Mouse (Mus musculus): Measurements from ENCODE around the gene Uck1.

DNA sequence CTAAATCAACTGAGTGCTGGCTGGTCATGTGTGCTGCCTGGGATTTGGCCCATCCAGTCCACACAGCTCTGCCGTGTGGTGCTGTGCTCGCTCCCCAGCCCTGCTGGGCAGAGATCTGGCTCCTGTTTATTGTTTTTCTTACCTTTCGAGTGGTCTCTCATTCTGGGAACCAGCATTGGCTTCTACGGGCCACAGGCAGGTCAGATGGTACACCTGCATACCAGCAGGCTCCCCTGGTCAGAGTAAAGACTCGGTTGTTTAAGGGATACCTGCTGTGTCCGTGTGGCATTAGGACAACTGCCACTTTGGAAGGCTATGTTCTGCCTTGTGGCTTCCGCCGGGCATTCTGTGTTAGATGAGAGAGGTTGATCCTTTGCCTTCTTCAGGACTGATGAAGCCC is 48.3 kb downstream of the Uck1 start:
- no peak for TF ChIP-seq MAX (IDR thresholded peaks at IDR 0.05)
- no peak for TF ChIP-seq CTCF (IDR thresholded peaks at IDR 0.05; ENCODE audit: control insufficient read depth, insufficient read depth, insufficient read length)
